Mouse (Mus musculus) brown adipose tissue, adult 24 weeks (tissue): ENCODE measurements around the gene Hoxb7. TPM values are rescaled to one million over a fixed set of nuclear protein-coding genes. Genes with fewer than 3 reads are reported as not detected.
A peak's percentile ranks its signal among the peaks of the same experiment; 100 is the strongest.

ENCODE experiments used
- H3K27ac ChIP-seq: fragments of 200-500 bp; replicated peaks from 2 replicates; pipeline ENCODE4 v1.5.1; 2012; ENCODE audit warnings: low read depth, mild to moderate bottlenecking, low read length
- H3K4me1 ChIP-seq: fragments of 200-500 bp; 2 replicates; pipeline ENCODE4 v1.6.1; 2012; ENCODE audit warnings: low read length, mixed read lengths; ENCODE audit not compliant: control insufficient read depth, insufficient read depth, insufficient read length
- H3K4me3 ChIP-seq: fragments of 200-500 bp; 2 replicates; pipeline ENCODE4 v1.5.1; 2012; ENCODE audit warnings: low read depth, mild to moderate bottlenecking, low read length, moderate library complexity; ENCODE audit not compliant: insufficient read depth
- polyA plus RNA-seq: library from polyadenylated mRNA; stranded (reverse); fragments of >200 nt; gene quantifications from 2 replicates; pipeline ENCODE4 v1.2.4, GENCODE M21; 2012; ENCODE audit not compliant: missing spikeins, insufficient read depth, insufficient read length

Gene Hoxb7
- polyA plus RNA-seq, 1 experiment: 2.1 TPM

DNA sequence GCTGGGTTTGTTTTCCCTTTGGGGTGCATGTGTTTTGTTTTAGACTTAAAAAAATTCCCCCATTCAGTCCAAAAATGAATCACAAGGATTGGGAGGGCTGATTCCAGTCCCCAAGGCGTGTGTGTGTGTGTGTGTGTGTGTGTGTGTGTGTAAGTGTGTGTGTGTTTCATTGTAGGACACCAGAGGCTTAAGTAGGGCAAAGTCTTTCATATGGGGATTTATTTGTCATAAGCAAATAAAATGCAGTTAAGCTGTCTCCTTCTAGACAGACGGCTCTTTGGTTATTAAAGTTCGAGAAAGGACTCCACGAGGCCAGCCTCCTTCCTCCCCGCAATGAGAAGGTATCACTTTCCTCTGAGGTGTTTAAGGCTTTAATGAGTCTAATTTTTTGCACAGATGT lies 35.4 kb downstream of the Hoxb7 start:
- peak overlapping the region; percentile 36 for H3K27ac ChIP-seq
- H3K4me1 ChIP-seq: peaks cover 6% of the 10 kb centered on the region; the same call in 1 of the 2 replicates
- H3K4me3 ChIP-seq: no peak overlapping the region

DNA sequence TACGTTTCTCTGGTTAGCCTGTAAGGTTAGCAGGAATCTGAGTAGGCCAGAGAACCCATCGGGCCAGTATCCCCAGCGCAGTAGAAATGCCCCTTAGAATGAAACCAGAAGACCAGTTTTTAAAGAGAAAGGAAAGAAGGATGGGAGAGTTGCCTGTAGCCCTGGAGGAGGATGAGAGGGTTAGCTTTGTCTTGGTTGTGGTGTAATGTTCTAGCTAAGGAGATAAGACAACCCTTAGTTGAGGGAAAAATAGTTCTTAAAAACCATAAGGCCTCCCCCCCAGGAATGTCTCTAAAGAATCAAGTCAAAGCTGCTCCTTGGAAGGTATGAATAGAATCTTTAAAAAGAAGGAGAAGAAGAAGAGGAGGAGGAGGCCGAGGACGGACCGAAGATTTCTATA lies 36.3 kb downstream of the Hoxb7 start:
- Histone ChIP-seq H3K4me1 (peaks cover 6% of the 10 kb centered on the region; the same call in 1 of the 2 replicates), H3K27ac (peak overlapping the region; percentile 55), H3K4me3 (no peak overlapping the region)

DNA sequence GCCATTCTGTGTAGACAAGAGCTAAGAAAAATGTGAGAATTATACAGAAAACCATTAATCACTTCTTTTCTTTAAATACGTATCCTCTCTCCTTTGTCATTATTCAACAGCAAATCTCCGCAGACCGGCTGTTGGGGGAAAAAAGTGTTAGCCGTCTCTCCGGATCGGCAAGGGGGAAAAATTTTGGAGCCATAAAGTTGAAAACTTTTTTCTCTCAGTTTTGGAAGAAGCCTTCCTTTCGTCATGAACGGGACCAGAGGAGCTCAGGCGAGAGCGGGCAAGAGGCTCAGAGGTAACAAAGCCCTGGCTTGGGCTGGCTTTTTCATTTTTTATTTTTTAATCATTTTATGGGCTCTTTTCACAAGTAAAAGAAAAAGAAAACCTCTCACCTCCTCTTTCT lies 36.7 kb downstream of the Hoxb7 start, which contains the start of gene Hoxb3:
TSS of gene Hoxb3 (plus strand) at position 173 of the 400 bp plus-strand sequence.
- peak within 1 kb of the TSS; percentile 55 for H3K27ac ChIP-seq
- H3K4me1 ChIP-seq: peaks cover 6% of the 10 kb centered on the region; the same call in 1 of the 2 replicates
- no peak within 1 kb of the TSS for H3K4me3 ChIP-seq

DNA sequence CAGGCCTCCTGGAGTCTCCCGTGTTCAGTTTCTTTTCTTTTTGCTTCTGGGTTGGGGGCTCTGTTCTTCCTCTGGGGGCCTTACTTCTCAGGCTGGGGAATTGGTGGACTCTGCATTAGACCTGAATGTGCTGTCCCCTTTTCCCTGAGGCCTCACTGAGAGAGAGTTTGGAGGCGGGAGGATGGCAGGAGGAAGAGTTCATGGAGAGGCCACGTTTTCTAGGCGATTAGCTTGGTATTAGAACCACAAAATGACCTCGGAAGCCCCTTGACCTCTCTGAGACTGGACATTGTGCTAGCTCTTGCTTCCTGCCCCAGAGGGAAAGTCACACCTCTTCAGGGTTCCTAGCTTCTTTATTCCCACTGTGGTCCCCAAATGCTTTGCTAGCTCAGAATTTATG lies 37.7 kb downstream of the Hoxb7 start:
- Histone ChIP-seq H3K4me1 (peaks cover 6% of the 10 kb centered on the region; the same call in 1 of the 2 replicates), H3K4me3 (no peak overlapping the region), H3K27ac (peak overlapping the region; percentile 39)

DNA sequence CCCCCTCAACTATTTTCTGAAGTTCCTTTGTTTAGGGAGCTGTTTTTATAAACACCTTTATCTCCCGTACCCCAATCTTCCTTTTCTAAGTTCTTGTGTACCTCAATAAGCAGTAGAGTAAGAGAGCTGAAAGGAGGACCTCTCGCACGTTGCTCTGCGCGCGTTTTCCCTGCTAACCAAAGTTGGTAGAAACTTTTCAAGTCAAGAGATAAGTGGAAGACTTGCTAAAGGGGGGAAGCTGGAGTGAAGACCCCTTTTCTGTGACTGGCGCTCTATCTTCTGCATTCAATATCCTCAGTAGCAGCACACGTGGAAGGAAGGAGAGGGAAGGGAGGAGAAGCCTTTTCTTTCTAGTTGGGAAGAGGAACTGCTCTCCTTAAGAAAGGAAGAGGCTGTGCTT lies 38.5 kb downstream of the Hoxb7 start:
- Histone ChIP-seq H3K27ac (no peak overlapping the region), H3K4me1 (peaks cover 9% of the 10 kb centered on the region), H3K4me3 (no peak overlapping the region)

DNA sequence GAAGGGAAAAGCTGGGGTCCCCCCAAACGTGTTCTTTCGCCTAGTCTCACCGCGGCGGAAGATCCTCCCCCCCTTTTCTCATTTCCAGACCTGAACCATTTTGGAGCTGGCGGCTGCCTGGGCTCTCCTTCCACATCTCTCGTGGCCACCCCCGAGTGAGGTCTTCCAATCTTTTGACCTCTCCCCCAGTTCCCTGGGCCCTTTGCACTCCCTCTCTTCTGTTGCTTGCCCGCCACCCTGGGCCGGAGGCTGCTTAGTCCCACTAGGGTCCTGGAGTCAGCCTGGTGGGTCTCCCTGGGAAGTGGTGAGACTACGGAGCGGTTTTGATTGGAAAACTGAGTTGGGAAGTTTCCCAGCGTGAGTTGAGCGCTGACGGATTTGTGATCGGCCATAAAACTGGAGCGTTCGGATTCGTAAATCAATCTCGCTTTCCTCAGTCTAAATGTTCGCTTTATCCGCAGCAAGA lies 39.4 kb downstream of the Hoxb7 start:
- peak overlapping the region; percentile 62 for H3K4me3 ChIP-seq
- peaks cover 11% of the 10 kb centered on the region for H3K4me1 ChIP-seq
- peak overlapping the region; percentile 83 for H3K27ac ChIP-seq

DNA sequence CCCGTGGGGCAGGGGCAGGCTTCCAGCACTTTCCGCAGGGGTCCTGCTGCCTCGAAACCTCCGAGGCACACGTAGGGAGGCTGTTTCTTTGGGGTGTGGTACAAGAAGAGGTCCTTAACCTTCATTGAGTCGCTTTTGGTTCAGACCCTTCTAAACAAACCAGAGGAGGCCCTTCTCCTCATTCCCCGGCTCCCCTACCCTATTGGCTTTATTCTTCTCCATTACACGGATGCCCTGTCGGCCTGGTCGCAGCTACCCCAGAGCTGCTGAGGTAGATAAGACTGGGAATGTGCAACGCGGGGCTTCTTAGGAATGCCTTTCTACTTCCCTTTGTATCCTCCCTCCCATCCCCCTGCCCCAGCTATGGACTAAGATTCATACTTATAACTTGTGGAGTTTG lies 40.3 kb downstream of the Hoxb7 start:
- H3K27ac ChIP-seq: no peak overlapping the region
- H3K4me1 ChIP-seq: peaks cover 9% of the 10 kb centered on the region
- H3K4me3 ChIP-seq: peak overlapping the region; percentile 17

DNA sequence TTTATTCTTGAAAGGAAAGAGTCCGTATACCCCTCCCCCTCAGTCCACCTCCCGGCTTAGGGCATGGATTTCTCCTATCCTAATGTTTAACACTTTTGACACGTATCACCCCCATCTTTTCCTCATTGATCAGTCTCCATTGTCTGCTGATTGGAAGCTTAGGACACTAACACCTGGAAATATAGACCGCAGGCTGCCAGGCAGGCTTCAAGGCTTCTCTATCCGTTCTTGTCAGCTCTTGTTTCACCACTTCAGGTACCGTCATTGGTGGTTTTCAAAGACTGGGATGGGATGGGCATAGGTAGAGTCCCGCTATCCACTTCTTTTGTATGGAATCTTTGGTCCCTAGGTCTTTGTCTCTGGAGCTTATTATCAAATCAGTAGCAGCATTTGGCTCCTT lies 40.7 kb downstream of the Hoxb7 start:
- Histone ChIP-seq H3K4me3 (peak overlapping the region; percentile 17), H3K27ac (no peak overlapping the region), H3K4me1 (peaks cover 9% of the 10 kb centered on the region)

DNA sequence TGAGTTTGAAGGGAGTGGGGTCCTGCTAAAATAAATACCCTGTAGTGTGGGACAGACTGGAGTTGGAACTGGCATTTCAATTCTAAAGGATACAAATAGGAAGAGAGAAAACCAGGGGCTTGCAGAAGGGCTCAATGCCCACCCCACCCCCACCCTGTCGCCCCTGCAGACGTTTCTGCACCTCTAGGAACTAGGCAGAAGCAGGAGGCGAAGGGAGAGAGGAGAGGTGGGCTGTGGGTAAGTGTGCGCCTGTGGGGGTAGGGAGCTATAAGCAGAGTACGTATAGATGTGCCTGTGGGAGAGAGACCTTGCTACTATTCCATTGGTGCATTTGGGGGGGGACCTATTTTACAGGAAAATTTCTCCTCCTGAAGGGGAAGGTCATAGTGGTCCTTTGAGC lies 41.3 kb downstream of the Hoxb7 start:
- H3K4me1 ChIP-seq: peaks cover 5% of the 10 kb centered on the region
- no peak overlapping the region for H3K4me3 ChIP-seq
- H3K27ac ChIP-seq: no peak overlapping the region

DNA sequence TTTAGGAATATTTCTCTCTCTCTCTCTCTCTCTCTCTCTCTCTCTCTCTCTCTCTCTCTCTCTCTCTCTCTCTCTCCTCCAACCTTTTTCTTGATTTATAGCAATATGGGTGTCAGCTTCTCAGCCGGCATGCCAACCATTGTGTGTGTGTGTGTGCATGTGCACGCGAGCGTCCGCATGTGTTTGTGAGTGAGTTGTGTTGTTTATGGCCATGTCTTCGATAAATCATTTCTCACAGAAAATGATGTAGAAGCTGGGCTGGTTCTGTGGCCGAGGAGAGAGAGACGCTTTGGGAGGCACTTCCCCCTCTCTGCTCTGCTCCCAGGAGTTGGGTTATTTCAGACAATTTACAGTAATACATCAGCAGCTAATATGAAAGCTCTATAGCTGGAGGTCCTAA lies 42.2 kb downstream of the Hoxb7 start:
- Histone ChIP-seq H3K4me3 (no peak overlapping the region), H3K4me1 (peaks cover 5% of the 10 kb centered on the region), H3K27ac (no peak overlapping the region)

DNA sequence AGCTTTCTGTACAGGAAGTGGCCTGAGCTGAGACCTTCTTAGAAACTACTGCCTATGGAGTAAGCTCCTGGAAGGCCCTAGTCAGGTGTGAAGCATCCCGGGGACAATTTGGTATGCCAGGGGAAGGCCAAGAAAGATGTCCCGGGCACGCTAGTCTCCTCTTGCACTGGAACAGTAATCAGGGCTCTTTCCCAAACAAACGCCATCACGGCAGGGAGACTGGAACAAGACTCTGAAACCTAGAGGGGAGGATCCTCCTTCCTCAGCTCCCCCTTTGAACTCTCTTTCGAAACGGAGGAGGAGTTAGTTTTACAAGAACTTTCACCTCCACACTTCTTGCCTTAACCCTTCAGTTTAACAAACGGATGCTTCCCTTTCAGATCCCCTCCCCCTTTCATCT lies 45.7 kb downstream of the Hoxb7 start:
- peak overlapping the region; percentile 66 for H3K4me3 ChIP-seq
- peak overlapping the region; percentile 43; the same call in 1 of the 2 replicates for H3K27ac ChIP-seq
- H3K4me1 ChIP-seq: peaks cover 5% of the 10 kb centered on the region

DNA sequence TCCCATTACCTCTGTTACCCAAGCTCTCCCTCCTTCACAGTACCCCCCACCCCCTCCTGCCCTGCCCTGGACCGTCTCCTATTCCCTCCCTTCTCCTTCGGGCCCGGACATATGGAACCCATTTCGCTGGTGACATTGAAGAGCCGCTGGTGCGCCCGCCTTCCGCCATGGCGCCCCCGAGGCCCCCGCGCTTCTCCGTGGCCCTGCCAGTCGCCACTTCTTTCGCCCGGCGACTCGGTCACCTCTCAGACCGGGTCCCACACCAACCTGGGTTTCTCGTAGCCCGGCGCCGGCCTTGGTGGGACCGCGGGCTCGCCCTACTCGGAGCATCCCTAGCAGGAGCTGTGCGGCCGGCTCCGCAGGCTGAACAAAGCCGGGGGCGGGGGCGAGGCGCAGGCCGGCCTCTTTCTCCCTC lies 46.2 kb downstream of the Hoxb7 start:
- H3K27ac ChIP-seq: peak overlapping the region; percentile 43; the same call in 1 of the 2 replicates
- peak overlapping the region; percentile 66 for H3K4me3 ChIP-seq
- H3K4me1 ChIP-seq: peaks cover 5% of the 10 kb centered on the region

DNA sequence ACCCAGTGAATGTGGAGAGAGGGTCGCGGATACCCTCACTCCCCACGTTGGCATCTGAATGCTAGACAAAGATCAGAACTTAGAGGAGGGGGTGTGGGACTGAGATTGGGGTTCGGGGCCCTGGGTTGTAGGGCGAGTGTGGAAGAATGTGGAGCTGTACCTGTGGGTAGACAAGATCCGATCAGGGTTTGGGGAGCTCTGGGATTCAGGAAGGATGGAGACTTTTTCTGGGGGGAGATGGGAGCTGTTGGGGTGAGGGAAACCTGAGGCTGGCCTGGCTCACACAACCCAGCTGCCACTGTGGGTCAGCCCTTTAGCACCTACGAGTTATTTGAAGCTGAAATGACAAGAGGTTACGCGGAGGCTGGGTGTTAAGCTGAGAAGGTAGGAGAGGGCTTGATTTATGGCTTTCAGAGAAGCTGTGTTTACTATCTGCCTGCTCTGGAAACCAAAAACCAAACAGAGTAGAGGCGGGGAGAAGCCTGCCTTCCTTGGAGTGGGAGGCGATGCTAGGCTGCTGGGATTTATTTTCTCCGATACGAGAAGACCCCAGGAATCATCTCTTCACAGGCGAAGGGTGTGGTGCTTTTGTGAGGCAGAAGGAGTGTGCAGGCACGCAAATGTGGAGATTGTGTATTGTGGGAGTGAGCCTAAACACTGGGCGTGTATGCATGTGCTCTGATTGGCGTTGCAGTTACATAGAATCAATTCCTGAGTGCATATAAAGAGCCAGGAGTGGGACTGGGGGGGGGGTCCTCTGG lies 47.0 kb downstream of the Hoxb7 start:
- H3K27ac ChIP-seq: peak overlapping the region; percentile 43
- peaks cover 5% of the 10 kb centered on the region for H3K4me1 ChIP-seq
- peak overlapping the region; percentile 66 for H3K4me3 ChIP-seq

DNA sequence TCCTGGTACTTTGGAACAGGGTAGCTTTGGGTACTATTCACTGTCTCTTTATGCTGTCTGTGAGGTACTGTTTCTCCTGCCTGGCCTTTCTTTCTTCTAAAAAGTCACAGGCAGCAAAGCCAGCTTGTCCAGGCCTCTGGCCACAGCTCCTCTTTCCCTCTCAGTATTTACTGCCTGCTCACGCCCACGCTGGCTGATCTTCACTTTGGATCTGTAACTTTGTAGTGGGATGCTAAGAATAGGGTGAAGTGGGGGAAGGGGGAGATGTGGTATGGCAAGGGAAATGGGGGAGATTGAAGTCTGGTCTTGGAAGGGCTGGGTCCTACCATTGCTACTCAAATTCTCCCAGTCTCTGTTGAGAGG lies 47.6 kb downstream of the Hoxb7 start:
- Histone ChIP-seq H3K4me1 (peaks cover 5% of the 10 kb centered on the region), H3K4me3 (peak overlapping the region; percentile 66; the same call in 1 of the 2 replicates), H3K27ac (no peak overlapping the region; the same call in 1 of the 2 replicates)

DNA sequence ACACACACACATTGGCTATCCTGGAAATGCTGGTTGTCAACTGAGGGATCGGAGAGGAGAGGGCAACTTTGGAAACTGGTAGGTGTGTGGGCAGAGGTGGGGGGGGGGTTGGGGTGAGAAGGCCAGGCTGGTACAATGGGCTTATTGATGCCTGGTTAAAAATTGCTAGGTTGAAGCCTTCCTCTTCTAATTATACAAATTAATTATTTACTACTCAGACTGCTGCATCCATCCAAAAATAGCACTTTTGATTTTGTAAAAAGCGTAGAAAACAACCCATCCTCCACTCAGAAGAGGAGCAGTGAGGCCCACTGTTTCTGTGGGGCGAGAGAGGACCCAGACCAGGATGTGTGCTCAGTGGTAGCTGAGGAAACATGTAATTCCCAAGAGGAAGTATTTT lies 48.6 kb downstream of the Hoxb7 start:
- no peak overlapping the region for H3K4me3 ChIP-seq
- H3K4me1 ChIP-seq: peaks cover 8% of the 10 kb centered on the region
- no peak overlapping the region for H3K27ac ChIP-seq

DNA sequence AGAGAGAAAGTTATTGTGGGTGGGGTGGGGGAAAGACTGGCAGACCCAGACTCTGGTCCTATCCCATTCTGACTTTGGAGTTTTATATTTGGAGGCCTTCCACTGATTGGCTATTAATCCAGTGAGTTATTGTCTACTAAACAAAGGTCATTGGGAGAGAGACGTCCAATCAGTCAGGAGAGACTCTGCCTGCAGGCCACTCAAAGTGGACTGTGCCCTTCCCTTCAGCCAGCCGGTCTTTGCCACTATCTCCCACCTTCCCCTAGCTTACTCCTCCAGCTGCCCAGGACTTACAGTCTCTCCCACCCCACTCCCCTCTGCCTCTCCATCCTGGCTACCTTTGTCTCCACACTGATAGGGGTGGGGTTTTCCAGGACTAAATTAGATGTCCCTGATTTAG lies 50.2 kb downstream of the Hoxb7 start:
- H3K27ac ChIP-seq: no peak overlapping the region
- peaks cover 9% of the 10 kb centered on the region; the same call in 1 of the 2 replicates for H3K4me1 ChIP-seq
- no peak overlapping the region for H3K4me3 ChIP-seq
